Mouse (Mus musculus) liver, adult 2 months (tissue): ENCODE measurements around the gene Rhoq.

Source experiments
- CTCF ChIP-seq: fragments of 200-500 bp; IDR thresholded peaks from 2 replicates; pipeline ENCODE4 v1.5.1; 2011; ENCODE audit warnings: low read depth, low read length, control low read depth
- POLR2A ChIP-seq: fragments of 200-500 bp; IDR thresholded peaks from 2 replicates; pipeline ENCODE4 v1.6.1; 2011; ENCODE audit warnings: low read length, control low read depth; ENCODE audit not compliant: insufficient read depth; ENCODE audit errors: extremely low read depth

GRCm38 (mm10) chr17:86942112-86942511 is 20.8 kb upstream of the Rhoq start:
- no peak for TF ChIP-seq POLR2A
- TF ChIP-seq CTCF: no peak
